Mouse (Mus musculus) forebrain, embryonic 10.5 days (tissue): ENCODE data around the gene Smc1b. TPM values are rescaled to one million over a fixed set of nuclear protein-coding genes. Genes with fewer than 3 reads are reported as not detected.

Experiments used
- DNase-seq: peaks from one replicate; pipeline ENCODE4 v3.0.0-alpha.2; 2017; ENCODE audit warnings: low spot score; ENCODE audit errors: extremely low spot score
- H3K27ac ChIP-seq: fragments of 300-500 bp; sonication (generic); 2 replicates; pipeline ENCODE4 v1.5.1; 2016; ENCODE audit warnings: mild to moderate bottlenecking
- H3K27me3 ChIP-seq: fragments of 300-500 bp; sonication (generic); 2 replicates; pipeline ENCODE4 v1.6.1; 2016; ENCODE audit warnings: mild to moderate bottlenecking; ENCODE audit not compliant: poor library complexity, severe bottlenecking
- H3K36me3 ChIP-seq: fragments of 300-500 bp; sonication (generic); replicated peaks from 2 replicates; pipeline ENCODE4 v1.6.1; 2016; ENCODE audit warnings: mild to moderate bottlenecking, moderate library complexity
- H3K4me1 ChIP-seq: fragments of 300-500 bp; sonication (generic); 2 replicates; pipeline ENCODE4 v1.6.1; 2016
- H3K4me3 ChIP-seq: fragments of 300-500 bp; sonication (generic); 2 replicates; pipeline ENCODE4 v1.5.1; 2016; ENCODE audit warnings: mild to moderate bottlenecking, moderate library complexity
- H3K9me3 ChIP-seq: fragments of 300-500 bp; sonication (generic); 2 replicates; pipeline ENCODE4 v1.6.1; 2016; ENCODE audit warnings: mild to moderate bottlenecking, moderate library complexity
- WGBS: fragments of 180-500 bp; shearing (Covaris S2); methylation state at CpG from one replicate; pipeline ENCODE4 v1.1.7; 2016; 5-methylcytosine and 5-hydroxymethylcytosine counted together
- polyA plus RNA-seq: library from polyadenylated mRNA; unstranded; fragments of >200 nt; fragmentation: Nextera tagmentation; extraction: Ambion mirVana; gene quantifications from 2 replicates; pipeline ENCODE4 v1.2.1, GENCODE M21; 2016

Smc1b gene
- polyA plus RNA-seq = 0.06 and 0.10 TPM in 2 replicates

- 31% methylated on average over 57 of the region's 58 CpGs for WGBS
- Histone ChIP-seq H3K27ac (peak within 1 kb of the TSS; percentile 81), H3K4me3 (peak within 1 kb of the TSS; percentile 48), H3K9me3 (peaks cover 10% of the 10 kb centered on the region), H3K27me3 (peaks cover 39% of the 10 kb centered on the region), H3K4me1 (peaks cover 21% of the 10 kb centered on the region), H3K36me3 (no peaks in the 10 kb centered on the region)
- peak; percentile 71 for DNase-seq
These were observed at the start of gene Smc1b, which contains the start of gene Ribc2 for GRCm38 (mm10) chr15:85131275-85132192. Gene Smc1b, minus strand, starts transcription at chr15:85131964. Gene Ribc2, plus strand, starts transcription at chr15:85132078.

DNA sequence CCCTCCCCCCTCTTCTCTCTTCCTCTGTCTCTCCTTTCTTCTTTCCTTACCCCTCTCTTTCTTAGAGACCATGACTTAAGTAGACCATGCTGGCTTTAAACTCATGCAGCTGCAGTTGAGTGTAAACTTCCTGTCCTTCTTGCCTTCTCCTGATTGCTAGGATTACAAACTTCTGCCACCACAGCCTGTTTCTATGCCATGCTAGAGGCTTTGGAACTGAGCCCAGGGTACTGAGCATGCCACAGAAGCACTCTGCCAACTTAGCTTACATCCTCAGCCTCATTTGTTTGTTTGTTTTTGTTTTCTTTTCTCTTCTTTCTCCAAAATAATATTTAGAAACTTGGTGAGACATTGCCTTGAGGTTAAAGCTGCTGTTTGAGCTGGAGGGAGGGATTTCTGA lies 48.6 kb upstream of the Smc1b start:
- H3K27ac ChIP-seq = no peak overlapping the region
- no peaks in the 10 kb centered on the region for H3K27me3 ChIP-seq

GRCm38 (mm10) chr15:85179528-85180180 lies 47.9 kb upstream of the Smc1b start:
- H3K36me3 ChIP-seq = no peaks in the 10 kb centered on the region
- 84% methylated on average over 7 of the region's 7 CpGs for WGBS
- no peak overlapping the region for H3K27ac ChIP-seq
- DNase-seq = no peak
- no peak overlapping the region for H3K4me3 ChIP-seq
- H3K4me1 ChIP-seq = no peaks in the 10 kb centered on the region
- H3K27me3 ChIP-seq = no peaks in the 10 kb centered on the region
- no peaks in the 10 kb centered on the region for H3K9me3 ChIP-seq

More for the DNA sequence above, 48.6 kb upstream of the Smc1b start:
- Histone ChIP-seq H3K9me3 (no peaks in the 10 kb centered on the region), H3K4me3 (no peak overlapping the region), H3K4me1 (no peaks in the 10 kb centered on the region), H3K36me3 (no peaks in the 10 kb centered on the region)
- no peak for DNase-seq

DNA sequence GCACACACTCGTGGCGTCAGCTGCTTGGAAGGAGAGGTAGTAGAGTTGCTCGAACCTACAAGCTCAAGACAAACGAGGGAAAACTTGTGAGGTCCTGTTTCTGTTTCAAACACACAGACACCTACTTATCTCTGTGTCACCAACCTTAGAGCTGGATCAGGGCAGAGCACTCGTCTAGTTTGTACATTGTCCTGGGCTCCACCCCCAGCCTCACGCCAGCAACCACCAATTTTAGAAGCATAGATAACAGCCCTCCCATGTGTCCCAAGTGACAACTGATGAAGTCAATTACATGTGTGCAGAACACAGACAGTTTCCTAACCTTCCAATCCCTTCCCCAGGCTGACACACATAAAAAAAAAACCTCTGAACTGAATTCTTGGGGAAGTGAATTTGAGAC lies 46.4 kb upstream of the Smc1b start:
- no peaks in the 10 kb centered on the region for H3K9me3 ChIP-seq
- no peaks in the 10 kb centered on the region for H3K27me3 ChIP-seq
- H3K36me3 ChIP-seq = no peaks in the 10 kb centered on the region
- DNase-seq = no peak
- no peak overlapping the region for H3K27ac ChIP-seq
- no peak overlapping the region for H3K4me3 ChIP-seq
- no peaks in the 10 kb centered on the region for H3K4me1 ChIP-seq
- 85% methylated on average over 6 of the region's 6 CpGs for WGBS

- DNase-seq = peak; percentile 51
- Histone ChIP-seq H3K4me1 (no peaks in the 10 kb centered on the region), H3K4me3 (no peak overlapping the region), H3K36me3 (no peaks in the 10 kb centered on the region), H3K27me3 (no peaks in the 10 kb centered on the region), H3K27ac (no peak overlapping the region), H3K9me3 (no peaks in the 10 kb centered on the region)
- 84% methylated on average over 8 of the region's 8 CpGs for WGBS
These were observed 45.8 kb upstream of the Smc1b start for GRCm38 (mm10) chr15:85177576-85177975.

DNA sequence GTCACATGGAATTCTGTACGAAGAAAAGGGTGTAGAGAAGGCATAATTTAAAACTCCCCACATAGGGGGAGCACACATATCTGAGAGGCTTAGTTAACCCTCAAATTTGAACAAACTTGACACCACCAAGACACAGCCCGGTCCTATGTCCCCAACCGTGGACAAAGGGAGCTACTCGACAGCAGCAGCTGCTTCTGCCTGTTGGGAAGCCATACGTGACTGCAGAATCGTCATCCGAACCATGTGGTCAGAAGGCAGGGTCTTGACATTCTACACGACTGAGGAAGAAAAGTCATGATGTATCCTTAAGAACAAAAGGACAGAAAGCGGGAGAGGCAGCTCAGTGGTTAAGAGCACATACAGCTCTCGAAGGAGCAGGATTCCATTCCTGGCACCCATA lies 42.3 kb upstream of the Smc1b start:
- H3K36me3 ChIP-seq = no peaks in the 10 kb centered on the region
- no peaks in the 10 kb centered on the region for H3K27me3 ChIP-seq
- H3K4me3 ChIP-seq = no peak overlapping the region
- H3K4me1 ChIP-seq = no peaks in the 10 kb centered on the region
- H3K9me3 ChIP-seq = no peaks in the 10 kb centered on the region
- WGBS = 86% methylated on average over 10 of the region's 10 CpGs
- no peak overlapping the region for H3K27ac ChIP-seq
- no peak for DNase-seq

DNA sequence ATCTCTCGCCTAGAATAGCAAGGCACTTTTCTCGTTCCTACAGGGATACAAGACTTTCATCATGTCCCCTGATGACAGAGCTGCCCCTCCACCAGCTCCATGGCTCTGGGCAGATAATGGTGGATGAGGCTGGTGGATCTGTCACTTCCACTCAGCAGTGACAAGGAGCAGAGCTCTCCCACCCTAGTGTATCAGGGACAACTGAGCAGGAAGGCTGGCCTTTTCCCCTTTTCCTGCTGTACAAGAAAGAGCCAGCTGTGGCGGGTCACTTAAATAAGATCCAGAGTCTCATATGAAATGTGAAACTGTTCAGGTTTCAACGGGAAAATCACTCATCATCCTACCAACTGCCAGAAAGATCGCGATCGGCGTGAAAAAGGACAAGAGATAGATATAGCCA lies 41.7 kb upstream of the Smc1b start:
- Histone ChIP-seq H3K27me3 (peaks cover 3% of the 10 kb centered on the region; the same call in 1 of the 2 replicates), H3K27ac (no peak overlapping the region; the same call in 1 of the 2 replicates), H3K4me3 (no peak overlapping the region), H3K9me3 (no peaks in the 10 kb centered on the region), H3K36me3 (no peaks in the 10 kb centered on the region), H3K4me1 (no peaks in the 10 kb centered on the region)
- no peak for DNase-seq
- 90% methylated on average over 8 of the region's 8 CpGs for WGBS

GRCm38 (mm10) chr15:85172054-85172453 lies 40.3 kb upstream of the Smc1b start:
- no peak for DNase-seq
- peaks cover 7% of the 10 kb centered on the region for H3K4me1 ChIP-seq
- no peak overlapping the region for H3K4me3 ChIP-seq
- WGBS = 77% methylated on average over 2 of the region's 2 CpGs
- H3K36me3 ChIP-seq = no peaks in the 10 kb centered on the region
- H3K27ac ChIP-seq = no peak overlapping the region
- no peaks in the 10 kb centered on the region for H3K9me3 ChIP-seq
- H3K27me3 ChIP-seq = peaks cover 6% of the 10 kb centered on the region; the same call in 1 of the 2 replicates

DNA sequence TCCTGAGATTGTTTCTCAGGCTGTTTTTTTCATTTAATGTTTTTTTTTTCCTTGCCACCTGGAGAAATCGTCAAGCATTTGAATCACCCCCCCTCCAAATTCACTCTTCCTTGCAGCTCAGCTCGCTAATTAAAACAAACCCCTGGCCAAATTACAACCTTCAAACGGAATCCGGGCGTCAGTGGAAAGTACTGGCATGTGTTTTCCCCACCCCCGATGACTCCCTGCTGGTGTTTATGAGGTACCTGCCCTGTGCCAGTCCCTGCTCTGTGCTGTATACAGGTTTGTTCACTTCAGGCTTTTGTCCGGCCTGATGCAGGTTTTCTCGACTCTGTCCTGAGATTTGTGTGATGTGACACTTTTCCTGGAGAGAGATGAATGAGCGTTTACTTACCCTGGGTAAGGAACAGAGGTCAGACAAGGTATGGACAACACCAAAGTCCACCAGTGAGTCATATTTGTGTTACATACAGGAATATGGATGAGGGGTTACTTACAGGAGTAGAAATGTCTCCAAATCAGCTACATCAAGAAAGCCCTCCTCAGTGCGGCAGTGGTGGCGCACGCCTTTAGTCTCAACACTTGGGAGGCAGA lies 35.4 kb upstream of the Smc1b start:
- peaks cover 10% of the 10 kb centered on the region; the same call in 1 of the 2 replicates for H3K27me3 ChIP-seq
- H3K4me3 ChIP-seq = peak overlapping the region; percentile 2; the same call in 1 of the 2 replicates
- H3K36me3 ChIP-seq = no peaks in the 10 kb centered on the region
- no peaks in the 10 kb centered on the region for H3K9me3 ChIP-seq
- DNase-seq = no peak
- peak overlapping the region; percentile 65 for H3K27ac ChIP-seq
- peaks cover 46% of the 10 kb centered on the region for H3K4me1 ChIP-seq
- WGBS = 44% methylated on average over 12 of the region's 12 CpGs

GRCm38 (mm10) chr15:85166433-85166933 lies 34.7 kb upstream of the Smc1b start:
- DNase-seq = peak; percentile 68
- peaks cover 46% of the 10 kb centered on the region for H3K4me1 ChIP-seq

DNA sequence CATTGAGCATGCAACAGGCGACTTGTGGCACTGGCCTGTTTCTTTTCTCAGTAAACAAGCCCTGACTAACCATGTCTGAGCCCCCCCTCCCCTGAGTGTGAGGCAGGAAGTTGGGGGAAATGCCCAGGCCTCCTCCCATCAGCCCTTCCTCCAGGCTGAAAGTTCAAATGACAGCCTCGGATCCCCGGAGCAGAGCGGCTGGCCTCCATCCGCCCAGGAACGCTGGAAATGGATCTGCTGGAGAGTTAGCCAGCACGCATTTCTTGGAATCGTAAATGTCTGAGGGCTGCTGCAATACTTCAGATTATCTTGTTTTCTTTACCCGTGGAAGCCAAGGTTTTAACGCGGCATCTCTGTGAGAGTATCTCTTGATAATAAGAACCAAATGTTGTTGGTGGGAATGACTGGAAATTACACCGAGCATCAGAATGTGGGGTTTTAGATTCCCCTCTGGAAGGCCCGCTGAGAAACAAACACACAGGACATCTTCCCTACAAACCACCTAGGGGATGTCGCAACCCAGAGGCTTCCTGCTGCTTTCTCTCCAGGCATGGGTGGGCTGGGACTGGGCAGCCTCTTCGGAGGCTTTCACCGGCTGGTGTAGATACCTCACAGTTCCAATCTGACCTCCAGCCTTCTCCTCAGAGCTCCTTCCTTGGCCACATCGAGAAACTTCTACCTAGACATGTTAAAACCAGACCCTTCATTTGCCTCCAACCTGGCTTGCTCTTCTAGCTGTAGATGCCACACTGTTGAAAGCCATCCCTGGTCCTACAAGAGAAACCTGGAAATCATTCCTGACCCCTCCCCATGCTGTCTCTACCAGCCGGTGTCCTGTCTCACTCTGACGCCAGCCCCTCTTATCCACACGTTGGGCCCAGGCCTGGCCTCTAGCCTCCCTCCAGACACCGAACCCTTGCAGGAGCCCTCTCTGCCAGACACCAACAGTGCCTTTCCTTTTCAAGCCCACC lies 31.2 kb upstream of the Smc1b start:
- H3K36me3 ChIP-seq = no peaks in the 10 kb centered on the region
- WGBS = 63% methylated on average over 21 of the region's 21 CpGs
- DNase-seq = no peak

More at GRCm38 (mm10) chr15:85166433-85166933, 34.7 kb upstream of the Smc1b start:
- peaks cover 10% of the 10 kb centered on the region; the same call in 1 of the 2 replicates for H3K27me3 ChIP-seq
- WGBS = 19% methylated on average over 11 of the region's 11 CpGs
- H3K36me3 ChIP-seq = no peaks in the 10 kb centered on the region
- peak overlapping the region; percentile 2; the same call in 1 of the 2 replicates for H3K4me3 ChIP-seq
- peak overlapping the region; percentile 65 for H3K27ac ChIP-seq
- no peaks in the 10 kb centered on the region for H3K9me3 ChIP-seq

More for the DNA sequence above, 31.2 kb upstream of the Smc1b start:
- H3K9me3 ChIP-seq = peaks cover under 1% of the 10 kb centered on the region; the same call in 1 of the 2 replicates
- H3K27ac ChIP-seq = peak overlapping the region; percentile 27; the same call in 1 of the 2 replicates
- peaks cover 46% of the 10 kb centered on the region for H3K4me1 ChIP-seq
- no peak overlapping the region for H3K4me3 ChIP-seq
- H3K27me3 ChIP-seq = peaks cover 4% of the 10 kb centered on the region; the same call in 1 of the 2 replicates
